Mouse (Mus musculus) megakaryocyte-erythroid progenitor cell, adult 5-6 weeks (primary cell): Measurements from ENCODE around the gene Faah. TPM values are rescaled to one million over a fixed set of nuclear protein-coding genes. Genes with fewer than 3 reads are reported as not detected.

ENCODE experiments used
- ATAC-seq: replicated peaks from 2 replicates; pipeline ENCODE4 v1.8.0; 2016; ENCODE audit warnings: mild to moderate bottlenecking, inconsistent platforms; ENCODE audit not compliant: severe bottlenecking, poor library complexity, low FRiP score, low TSS enrichment
- total RNA-seq, 2 experiments: library from RNA; stranded (forward) in 1 of 2; stranded (reverse) in 1 of 2; fragments of 200-1000, 215-1000 nt in 1 of 2; fragments of >200 nt in 1 of 2; fragmentation: Nextera tagmentation in 1 of 2; gene quantifications; 2 replicates each; pipeline ENCODE4 v1.2.3; 2014 to 2017

Faah gene
- total RNA-seq, 2 experiments from 2014 or later = 0.85 to 1.4 TPM

GRCm38 (mm10) chr4:116015502-116015901 is 2.2 kb downstream of the Faah start:
- ATAC-seq = no peak

GRCm38 (mm10) chr4:116010186-116010585 is 7.5 kb downstream of the Faah start:
- no peak for ATAC-seq

GRCm38 (mm10) chr4:116001206-116001605 is 16.5 kb downstream of the Faah start:
- no peak for ATAC-seq

- ATAC-seq = no peak
Observed at GRCm38 (mm10) chr4:116000671-116001070, 17.1 kb downstream of the Faah start.

GRCm38 (mm10) chr4:115996729-115997128 is 21.0 kb downstream of the Faah start:
- ATAC-seq = no peak

- no peak for ATAC-seq
Observed at GRCm38 (mm10) chr4:115995376-115995730, 22.4 kb downstream of the Faah start.

- no peak for ATAC-seq
Observed at GRCm38 (mm10) chr4:115994662-115995375, 22.9 kb downstream of the Faah start.

- no peak for ATAC-seq
Observed at GRCm38 (mm10) chr4:115989382-115989781, 28.3 kb downstream of the Faah start.

GRCm38 (mm10) chr4:115987858-115988530 is 29.7 kb downstream of the Faah start:
- no peak for ATAC-seq

GRCm38 (mm10) chr4:115987436-115987835 is 30.3 kb downstream of the Faah start:
- ATAC-seq = no peak

- ATAC-seq = peak; percentile 31
Observed at GRCm38 (mm10) chr4:115984967-115985366, 32.8 kb downstream of the Faah start.

GRCm38 (mm10) chr4:115984111-115984510 is 33.6 kb downstream of the Faah start:
- peak; percentile 80 for ATAC-seq

- peak; percentile 65 for ATAC-seq
Observed at GRCm38 (mm10) chr4:115980676-115981075, 37.0 kb downstream of the Faah start.

- no peak for ATAC-seq
Observed at GRCm38 (mm10) chr4:115979437-115979836, 38.3 kb downstream of the Faah start.

GRCm38 (mm10) chr4:115978911-115979310 is 38.8 kb downstream of the Faah start:
- ATAC-seq = no peak

- ATAC-seq = no peak
Observed at GRCm38 (mm10) chr4:115972543-115972942, 45.2 kb downstream of the Faah start.

- ATAC-seq = no peak
Observed at GRCm38 (mm10) chr4:115964446-115964845, 53.3 kb downstream of the Faah start.

GRCm38 (mm10) chr4:115963751-115964150 is 54.0 kb downstream of the Faah start:
- no peak for ATAC-seq

- 0 out of 2 replicates have a peak, but pooled peaks have one; percentile 30 for ATAC-seq
Observed at GRCm38 (mm10) chr4:115962671-115963412, 54.9 kb downstream of the Faah start.

GRCm38 (mm10) chr4:115961991-115962390 is 55.7 kb downstream of the Faah start:
- no peak for ATAC-seq
